ENCODE assay signal across 22 mouse cellular contexts in genomic region chr17:87448339-87448738, GRCm38 (mm10). TPM values are rescaled to one million over a fixed set of nuclear protein-coding genes. Genes with fewer than 3 reads are reported as not detected.
A peak's percentile ranks its signal among the peaks of the same experiment; 100 is the strongest.
DNase-seq lines count a peak whose midpoint lies in the region; ATAC-seq and TF ChIP-seq lines count a peak whose summit lies in the region.
"Had no signal": no experiment of that assay in that cellular context is flagged by ENCODE, and none has a peak within 500 bp of the region (broad histone marks: within the 10 kb centered on the region; RNA-seq: fewer than 3 reads in every experiment).

No protein-coding gene starts in this region.

- no peaks in the 10 kb centered on the region; the same call in 1 of the 2 replicates for H3K27me3 ChIP-seq in hindbrain, embryonic 12.5 days
- no peaks in the 10 kb centered on the region for H3K27me3 ChIP-seq in hindbrain, embryonic 11.5 days (ENCODE audit: control insufficient read depth, insufficient read depth, low read length)
- no peaks in the 10 kb centered on the region for H3K27me3 ChIP-seq in neural tube, embryonic 13.5 days
- peaks cover 3% of the 10 kb centered on the region; the same call in 1 of the 2 replicates for H3K27me3 ChIP-seq in liver, embryonic 12.5 days (replicated peaks)
- no peaks in the 10 kb centered on the region for H3K27me3 ChIP-seq in kidney, adult 2 months (replicated peaks; ENCODE audit: control insufficient read depth, insufficient read depth, low read length)
- H3K27me3 ChIP-seq: embryonic facial prominence, embryonic 15.5 days; forebrain, embryonic 12.5 days; limb, embryonic 15.5 days had no signal

- no peak for TF ChIP-seq CTCF in kidney, adult 2 months (conservative IDR thresholded peaks at IDR 0.05; ENCODE audit: insufficient read depth, insufficient read length, low read depth, low read length)

- no peak overlapping the region for H3K9ac ChIP-seq in hindbrain, embryonic 12.5 days
- H3K9ac ChIP-seq in hindbrain, embryonic 11.5 days (ENCODE audit: low read depth, low read length), result no peak overlapping the region
- no peak overlapping the region for H3K9ac ChIP-seq in neural tube, embryonic 13.5 days
- H3K9ac ChIP-seq in liver, embryonic 12.5 days, result no peak overlapping the region

- TF ChIP-seq POLR2A in kidney, adult 2 months (IDR thresholded peaks at IDR 0.05; ENCODE audit: low read depth, low read length), result no peak

- H3K4me3 ChIP-seq in hindbrain, embryonic 12.5 days, result no peak overlapping the region
- no peak overlapping the region for H3K4me3 ChIP-seq in hindbrain, embryonic 11.5 days (ENCODE audit: low read depth, low read length)
- H3K4me3 ChIP-seq in neural tube, embryonic 13.5 days, result no peak overlapping the region
- H3K4me3 ChIP-seq in liver, embryonic 12.5 days, result no peak overlapping the region
- no peak overlapping the region for H3K4me3 ChIP-seq in kidney, adult 2 months (ENCODE audit: insufficient read depth, low read depth, low read length)

- no peak for DNase-seq in hindbrain, embryonic 11.5 days (ENCODE audit: low spot score)
- no peak for DNase-seq in neural tube, embryonic 10.5 days (ENCODE audit: extremely low spot score, low spot score)
- DNase-seq in kidney, adult 2 months, result no peak
- DNase-seq in heart, postnatal 36 days, result no peak
- DNase-seq: cerebellum, adult 9-11 months; embryo, embryonic 11 days; kidney, adult 18-20 months; kidney, postnatal 36 days; thymus, adult 2 months had no signal

- H3K9me3 ChIP-seq in hindbrain, embryonic 12.5 days (replicated peaks), result no peaks in the 10 kb centered on the region
- H3K9me3 ChIP-seq in hindbrain, embryonic 11.5 days (ENCODE audit: control insufficient read depth, low read length), result no peaks in the 10 kb centered on the region
- no peaks in the 10 kb centered on the region for H3K9me3 ChIP-seq in neural tube, embryonic 13.5 days
- H3K9me3 ChIP-seq in liver, embryonic 12.5 days (replicated peaks), result no peaks in the 10 kb centered on the region
- H3K9me3 ChIP-seq: embryonic facial prominence, embryonic 15.5 days; forebrain, embryonic 12.5 days; limb, embryonic 15.5 days had no signal

- H3K36me3 ChIP-seq in hindbrain, embryonic 12.5 days, result no peaks in the 10 kb centered on the region
- no peaks in the 10 kb centered on the region for H3K36me3 ChIP-seq in hindbrain, embryonic 11.5 days (ENCODE audit: control insufficient read depth, insufficient read depth, low read length)
- H3K36me3 ChIP-seq in neural tube, embryonic 13.5 days, result no peaks in the 10 kb centered on the region
- peaks cover 8% of the 10 kb centered on the region for H3K36me3 ChIP-seq in liver, embryonic 12.5 days
- H3K36me3 ChIP-seq in kidney, adult 2 months (ENCODE audit: control insufficient read depth, insufficient read depth, low read length), result no peaks in the 10 kb centered on the region
- H3K36me3 ChIP-seq: embryonic facial prominence, embryonic 15.5 days; forebrain, embryonic 12.5 days; limb, embryonic 15.5 days had no signal

- H3K27ac ChIP-seq in hindbrain, embryonic 12.5 days, result peak overlapping the region; percentile 99; the same call in 1 of the 2 replicates
- H3K27ac ChIP-seq in hindbrain, embryonic 11.5 days (ENCODE audit: low read depth, low read length), result no peak overlapping the region
- peak overlapping the region; percentile 100 for H3K27ac ChIP-seq in neural tube, embryonic 13.5 days (replicated peaks)
- no peak overlapping the region for H3K27ac ChIP-seq in liver, embryonic 12.5 days
- H3K27ac ChIP-seq in kidney, adult 2 months (ENCODE audit: insufficient read depth, low read depth, low read length), result no peak overlapping the region
- H3K27ac ChIP-seq: limb, embryonic 15.5 days had no signal

- H3K4me1 ChIP-seq in hindbrain, embryonic 12.5 days, result peaks cover 22% of the 10 kb centered on the region
- 0 out of 2 replicates have a peak, but pooled peaks cover 4% of the 10 kb centered on the region for H3K4me1 ChIP-seq in hindbrain, embryonic 11.5 days (replicated peaks; ENCODE audit: control insufficient read depth, insufficient read depth, low read length)
- H3K4me1 ChIP-seq in neural tube, embryonic 13.5 days (replicated peaks), result peaks cover 24% of the 10 kb centered on the region
- H3K4me1 ChIP-seq in liver, embryonic 12.5 days, result peaks cover 37% of the 10 kb centered on the region
- H3K4me1 ChIP-seq in kidney, adult 2 months (ENCODE audit: control insufficient read depth, insufficient read depth, low read length), result peaks cover 7% of the 10 kb centered on the region

- H3K4me2 ChIP-seq in hindbrain, embryonic 12.5 days (replicated peaks), result no peak overlapping the region
- H3K4me2 ChIP-seq in hindbrain, embryonic 11.5 days (replicated peaks; ENCODE audit: low read depth, low read length), result no peak overlapping the region
- no peak overlapping the region for H3K4me2 ChIP-seq in neural tube, embryonic 13.5 days
- peak overlapping the region; percentile 76 for H3K4me2 ChIP-seq in liver, embryonic 12.5 days

- 86% methylated on average over 9 of the region's 9 CpGs for WGBS in hindbrain, embryonic 12.5 days
- WGBS in hindbrain, embryonic 11.5 days, result 93% methylated on average over 9 of the region's 9 CpGs
- WGBS in neural tube, embryonic 13.5 days, result 86% methylated on average over 9 of the region's 9 CpGs
- 77% methylated on average over 9 of the region's 9 CpGs for WGBS in liver, embryonic 12.5 days (ENCODE audit: insufficient replicate concordance)
- 97% methylated on average over 9 of the region's 9 CpGs for WGBS in kidney, adult 2 months

- intact Hi-C loops in heart, postnatal 36 days (cut with DNase I), result loop anchor here (5.0 kb wide), 1 partner anchor 71 kb away; no protein-coding TSS in a partner anchor

- no peak for ATAC-seq in hindbrain, embryonic 12.5 days (ENCODE audit: low FRiP score)
- ATAC-seq in hindbrain, embryonic 11.5 days (ENCODE audit: low FRiP score), result no peak
- ATAC-seq in neural tube, embryonic 13.5 days (ENCODE audit: low read depth), result no peak
- ATAC-seq in liver, embryonic 12.5 days, result no peak

RNA-seq across cellular contexts. Expression of gene Calm2, which starts 1.6 kb away (rescaled TPM):
- 1,282 and 1,370 TPM in 2 replicates for polyA plus RNA-seq in hindbrain, embryonic 12.5 days (2016; fragmentation: Nextera tagmentation; extraction: Ambion mirVana)
- 1,591 and 1,601 TPM in 2 replicates for polyA plus RNA-seq in hindbrain, embryonic 11.5 days (2014; fragmentation: Nextera tagmentation; extraction: Ambion mirVana)
- 2,810 and 2,954 TPM in 2 replicates for polyA plus RNA-seq in neural tube, embryonic 13.5 days (2015; fragmentation: Nextera tagmentation; extraction: Ambion mirVana)
- 401 and 435 TPM in 2 replicates for polyA plus RNA-seq in liver, embryonic 12.5 days (2016; fragmentation: Nextera tagmentation; extraction: Ambion mirVana)
- 40.5 and 78.8 TPM in 2 replicates for polyA plus RNA-seq in kidney, adult 2 months (2012; rRNA removed)
- total RNA-seq in heart, postnatal 36 days (2021), result 100 to 1,000 TPM; 133 to 154 TPM

RNA-seq across cellular contexts. Expression of gene Stpg4, which starts 20.8 kb away (rescaled TPM):
- 0.34 TPM in 1 of 2 replicates, not detected in the other for polyA plus RNA-seq in hindbrain, embryonic 12.5 days (2016; fragmentation: Nextera tagmentation; extraction: Ambion mirVana)
- not detected in 2 replicates for polyA plus RNA-seq in hindbrain, embryonic 11.5 days (2014; fragmentation: Nextera tagmentation; extraction: Ambion mirVana)
- polyA plus RNA-seq in neural tube, embryonic 13.5 days (2015; fragmentation: Nextera tagmentation; extraction: Ambion mirVana), result 0.78 TPM in 1 of 2 replicates, not detected in the other
- polyA plus RNA-seq in liver, embryonic 12.5 days (2016; fragmentation: Nextera tagmentation; extraction: Ambion mirVana), result not detected in 2 replicates
- not detected in 2 replicates for polyA plus RNA-seq in kidney, adult 2 months (2012; rRNA removed)
- not detected for total RNA-seq in heart, postnatal 36 days (2021)
- total RNA-seq: layer of hippocampus, postnatal 14 days; monocyte, adult 5-6 weeks; neutrophil, adult 5-6 weeks had no signal
- polyA plus RNA-seq: C2C12; embryonic facial prominence, embryonic 15.5 days; forebrain, embryonic 12.5 days; heart, embryonic 14.5 days; limb, embryonic 15.5 days; lung, embryonic 16.5 days; urinary bladder, adult 2 months had no signal

Comparison
In these comparisons a context has a peak if more than half of its experiments do, and no peak if none do; other contexts are left out.
1. H3K27ac ChIP-seq: peak in hindbrain, embryonic 12.5 days (single experiment) and neural tube, embryonic 13.5 days (single experiment); none in hindbrain, embryonic 11.5 days (single experiment), liver, embryonic 12.5 days (single experiment) and kidney, adult 2 months (single experiment).